In genomic region chr2:163525761-163526243, GRCm38 (mm10) we compare ENCODE assay signal across 1 mouse cellular context.
TF ChIP-seq lines count a peak whose summit lies in the region.

No protein-coding gene starts in this region.

TF ChIP-seq in MEL, 35 proteins besides CTCF, POLR2A, EP300 and RAD21 (continued from another document):
- peak; percentile 70; the same call in 1 of the 2 replicates for TF ChIP-seq MYB (IDR thresholded peaks at IDR 0.05; ENCODE audit: low read depth, low read length)
- no peak for TF ChIP-seq NELFE (IDR thresholded peaks at IDR 0.05; ENCODE audit: low read depth, low read length)
- TF ChIP-seq USF1 (IDR thresholded peaks at IDR 0.05; ENCODE audit: low read depth, low read length), result peak; percentile 72
- TF ChIP-seq SIN3A (IDR thresholded peaks at IDR 0.05; ENCODE audit: low read length), result peak; percentile 68
- no peak for TF ChIP-seq MAFK (IDR thresholded peaks at IDR 0.05; ENCODE audit: borderline replicate concordance, low read depth, low read length)
- peak; percentile 29; the same call in 1 of the 2 replicates for TF ChIP-seq ZC3H11A (IDR thresholded peaks at IDR 0.05; ENCODE audit: low read depth, low read length)
- no peak for TF ChIP-seq ELF1 (IDR thresholded peaks at IDR 0.05; ENCODE audit: low read depth, low read length)
- TF ChIP-seq RCOR1 (IDR thresholded peaks at IDR 0.05; ENCODE audit: low read depth, low read length), result peak; percentile 84
- peak; percentile 23; the same call in 1 of the 2 replicates for TF ChIP-seq MXI1 (IDR thresholded peaks at IDR 0.05; ENCODE audit: low read depth, low read length)
- peak; percentile 63; the same call in 1 of the 2 replicates for TF ChIP-seq MYC (IDR thresholded peaks at IDR 0.05; ENCODE audit: low read depth, low read length)
